Mouse (Mus musculus) intestine, postnatal 0 days (tissue): ENCODE results near the gene Pnpla2. TPM values are rescaled to one million over a fixed set of nuclear protein-coding genes. Genes with fewer than 3 reads are reported as not detected.

Experiments used
- ATAC-seq: fragments of 200-750 bp; cut with Nextera tagmentation; 2 replicates; pipeline ENCODE4 v1.8.0; 2017; ENCODE audit warnings: mild to moderate bottlenecking, moderate TSS enrichment, moderate library complexity
- H3K27ac ChIP-seq: fragments of 300-500 bp; sonication (generic); 2 replicates; pipeline ENCODE4 v1.5.1; 2014; ENCODE audit warnings: mild to moderate bottlenecking, low read depth, low read length, moderate library complexity
- H3K27me3 ChIP-seq: fragments of 300-500 bp; sonication (generic); replicated peaks from 2 replicates; pipeline ENCODE4 v1.6.1; 2014; ENCODE audit warnings: low read length, mixed read lengths; ENCODE audit not compliant: control insufficient read depth, insufficient read depth
- H3K36me3 ChIP-seq: fragments of 300-500 bp; sonication (generic); 2 replicates; pipeline ENCODE4 v1.6.1; 2014; ENCODE audit warnings: mild to moderate bottlenecking, moderate library complexity; ENCODE audit not compliant: control insufficient read depth, insufficient read depth
- H3K4me1 ChIP-seq: fragments of 300-500 bp; sonication (generic); replicated peaks from 2 replicates; pipeline ENCODE4 v1.6.1; 2014; ENCODE audit warnings: antibody characterized with exemption, low read length, mixed read lengths; ENCODE audit not compliant: control insufficient read depth, insufficient read depth
- H3K4me2 ChIP-seq: fragments of 300-500 bp; sonication (generic); replicated peaks from 2 replicates; pipeline ENCODE4 v1.6.1; 2014; ENCODE audit warnings: low read depth, mild to moderate bottlenecking, moderate library complexity
- H3K4me3 ChIP-seq: fragments of 300-500 bp; sonication (generic); 2 replicates; pipeline ENCODE4 v1.5.1; 2014; ENCODE audit warnings: low read depth, low read length
- H3K9ac ChIP-seq: fragments of 300-500 bp; sonication (generic); 2 replicates; pipeline ENCODE4 v1.6.1; 2014; ENCODE audit warnings: mild to moderate bottlenecking, low read depth, low read length
- H3K9me3 ChIP-seq: fragments of 300-500 bp; sonication (generic); 2 replicates; pipeline ENCODE4 v1.6.1; 2016; ENCODE audit warnings: mixed run types; ENCODE audit not compliant: control insufficient read depth
- CTCF ChIP-seq: sonication (generic); IDR thresholded peaks from 2 replicates; pipeline ENCODE4 v1.5.1; 2016; ENCODE audit warnings: low read depth, mild to moderate bottlenecking, control low read depth, antibody characterized with exemption, moderate library complexity
- WGBS: fragments of 180-500 bp; shearing (Covaris S2); extraction: QIAGEN DNeasy Blood & Tissue Kit; methylation state at CpG from one replicate; pipeline ENCODE4 v1.1.7; 2014; 5-methylcytosine and 5-hydroxymethylcytosine counted together
- polyA plus RNA-seq: library from polyadenylated mRNA; unstranded; fragments of >200 nt; fragmentation: Nextera tagmentation; extraction: Ambion mirVana; gene quantifications from 2 replicates; pipeline ENCODE4 v1.2.1, GENCODE M21; 2015

Pnpla2 gene
- polyA plus RNA-seq, 1 experiment from 2014 or later = 79.4 TPM

GRCm38 (mm10) chr7:141501820-141502555 is 47.0 kb downstream of the Pnpla2 start:
- Histone ChIP-seq H3K9me3 (no peaks in the 10 kb centered on the region), H3K4me3 (no peak overlapping the region), H3K27ac (no peak overlapping the region), H3K4me2 (no peak overlapping the region), H3K27me3 (no peaks in the 10 kb centered on the region), H3K9ac (no peak overlapping the region), H3K36me3 (peaks cover 7% of the 10 kb centered on the region; the same call in 1 of the 2 replicates), H3K4me1 (no peaks in the 10 kb centered on the region)
- ATAC-seq = no peak
- no peak for TF ChIP-seq CTCF
- WGBS = 84% methylated on average over 7 of the region's 7 CpGs

- Histone ChIP-seq H3K36me3 (peaks cover 7% of the 10 kb centered on the region; the same call in 1 of the 2 replicates), H3K4me2 (no peak overlapping the region), H3K27ac (no peak overlapping the region), H3K9me3 (no peaks in the 10 kb centered on the region), H3K4me1 (no peaks in the 10 kb centered on the region), H3K9ac (no peak overlapping the region), H3K4me3 (no peak overlapping the region), H3K27me3 (no peaks in the 10 kb centered on the region)
- 86% methylated on average over 5 of the region's 5 CpGs for WGBS
- no peak for ATAC-seq
- TF ChIP-seq CTCF = no peak
Measured at GRCm38 (mm10) chr7:141502556-141502905, 47.5 kb downstream of the Pnpla2 start.

GRCm38 (mm10) chr7:141506278-141506677 is 51.3 kb downstream of the Pnpla2 start:
- ATAC-seq = peak; percentile 29
- no peak for TF ChIP-seq CTCF

GRCm38 (mm10) chr7:141508160-141508559 is 53.2 kb downstream of the Pnpla2 start:
- Histone ChIP-seq H3K9me3 (no peaks in the 10 kb centered on the region), H3K4me2 (no peak overlapping the region), H3K4me1 (no peaks in the 10 kb centered on the region), H3K9ac (no peak overlapping the region), H3K4me3 (no peak overlapping the region), H3K27ac (peak overlapping the region; percentile 87), H3K36me3 (peaks cover 17% of the 10 kb centered on the region; the same call in 1 of the 2 replicates), H3K27me3 (no peaks in the 10 kb centered on the region)
- ATAC-seq = peak; percentile 91
- TF ChIP-seq CTCF = no peak

More at GRCm38 (mm10) chr7:141506278-141506677, 51.3 kb downstream of the Pnpla2 start:
- no peak overlapping the region for H3K4me3 ChIP-seq
- no peaks in the 10 kb centered on the region for H3K9me3 ChIP-seq
- no peaks in the 10 kb centered on the region for H3K27me3 ChIP-seq
- H3K27ac ChIP-seq = peak overlapping the region; percentile 31
- 55% methylated on average over 2 of the region's 2 CpGs for WGBS
- H3K36me3 ChIP-seq = peaks cover 6% of the 10 kb centered on the region; the same call in 1 of the 2 replicates
- H3K4me2 ChIP-seq = no peak overlapping the region
- H3K9ac ChIP-seq = no peak overlapping the region
- no peaks in the 10 kb centered on the region for H3K4me1 ChIP-seq

- no peak for ATAC-seq
- Histone ChIP-seq H3K9me3 (no peaks in the 10 kb centered on the region), H3K4me1 (no peaks in the 10 kb centered on the region), H3K9ac (no peak overlapping the region), H3K36me3 (peaks cover 21% of the 10 kb centered on the region; the same call in 1 of the 2 replicates), H3K4me3 (no peak overlapping the region), H3K27ac (no peak overlapping the region), H3K27me3 (no peaks in the 10 kb centered on the region), H3K4me2 (no peak overlapping the region)
- no peak for TF ChIP-seq CTCF
- WGBS = 86% methylated on average over 5 of the region's 5 CpGs
Measured at GRCm38 (mm10) chr7:141510196-141510595, 55.2 kb downstream of the Pnpla2 start.

Other genes with a start within 250 kb of the Pnpla2 start
- gene Lmntd2, start 241.1 kb upstream of the Pnpla2 start, polyA plus RNA-seq = 2.7 and 3.4 TPM in 2 replicates
- gene Rassf7, start 239.3 kb upstream of the Pnpla2 start, polyA plus RNA-seq = 47.6 and 52.7 TPM in 2 replicates
- gene Phrf1, start 226.4 kb upstream of the Pnpla2 start, polyA plus RNA-seq = 24.7 and 27.8 TPM in 2 replicates
- 120 and 124 TPM in 2 replicates for gene Irf7, start 188.7 kb upstream of the Pnpla2 start, polyA plus RNA-seq
- gene Cdhr5, start 178.4 kb upstream of the Pnpla2 start, polyA plus RNA-seq = 914 and 971 TPM in 2 replicates
- gene Sct, start 176.1 kb upstream of the Pnpla2 start, polyA plus RNA-seq = 348 and 368 TPM in 2 replicates
- 0.33 and 0.38 TPM in 2 replicates for gene Drd4, start 163.2 kb upstream of the Pnpla2 start, polyA plus RNA-seq
- gene Deaf1, start 127.5 kb upstream of the Pnpla2 start, polyA plus RNA-seq = 52.8 and 55.7 TPM in 2 replicates
- 21.8 and 23.3 TPM in 2 replicates for gene Tmem80, start 127.5 kb upstream of the Pnpla2 start, polyA plus RNA-seq
- 234 and 248 TPM in 2 replicates for gene Eps8l2, start 116.3 kb upstream of the Pnpla2 start, polyA plus RNA-seq
- 706 and 711 TPM in 2 replicates for gene Taldo1, start 63.0 kb upstream of the Pnpla2 start, polyA plus RNA-seq
- 34.3 and 37.1 TPM in 2 replicates for gene Gatd1, start 41.1 kb upstream of the Pnpla2 start, polyA plus RNA-seq
- 2.7 and 3.3 TPM in 2 replicates for gene Cend1, start 25.7 kb upstream of the Pnpla2 start, polyA plus RNA-seq
- gene Slc25a22, start 17.3 kb upstream of the Pnpla2 start, polyA plus RNA-seq = 65.8 and 67.7 TPM in 2 replicates
- 1.4 and 1.6 TPM in 2 replicates for gene Pidd1, start 11.2 kb upstream of the Pnpla2 start, polyA plus RNA-seq
- gene Rplp2, start 7.8 kb upstream of the Pnpla2 start, polyA plus RNA-seq = 968 and 992 TPM in 2 replicates
- gene Cracr2b, start 5.9 kb downstream of the Pnpla2 start, polyA plus RNA-seq = 12.6 and 12.7 TPM in 2 replicates
- gene Cd151, start 12.2 kb downstream of the Pnpla2 start, polyA plus RNA-seq = 27.6 and 29.3 TPM in 2 replicates
- gene Polr2l, start 19.9 kb downstream of the Pnpla2 start, polyA plus RNA-seq = 36.8 and 37.9 TPM in 2 replicates
- gene Tspan4, start 20.0 kb downstream of the Pnpla2 start, polyA plus RNA-seq = 39.7 and 40.1 TPM in 2 replicates
- 20.5 and 23.8 TPM in 2 replicates for gene Chid1, start 84.7 kb downstream of the Pnpla2 start, polyA plus RNA-seq
- 69.7 and 76.6 TPM in 2 replicates for gene Ap2a2, start 107.0 kb downstream of the Pnpla2 start, polyA plus RNA-seq
- gene Muc6, start 200.1 kb downstream of the Pnpla2 start, polyA plus RNA-seq = 8.9 and 9.8 TPM in 2 replicates
- 167 and 175 TPM in 2 replicates for gene Muc2, start 235.1 kb downstream of the Pnpla2 start, polyA plus RNA-seq